Mouse (Mus musculus) spleen, adult 2 months (tissue): Measurements from ENCODE around the gene Crybg2.

Source experiments
- CTCF ChIP-seq: fragments of 200-500 bp; IDR thresholded peaks from 2 replicates; pipeline ENCODE4 v1.5.1; 2011; ENCODE audit warnings: mild to moderate bottlenecking, inconsistent platforms; ENCODE audit not compliant: insufficient read depth, insufficient read length, insufficient replicate concordance; ENCODE audit errors: extremely low read depth
- POLR2A ChIP-seq: fragments of 200-500 bp; IDR thresholded peaks from 2 replicates; pipeline ENCODE4 v1.6.1; 2011; ENCODE audit warnings: low read depth, low read length, inconsistent platforms

DNA sequence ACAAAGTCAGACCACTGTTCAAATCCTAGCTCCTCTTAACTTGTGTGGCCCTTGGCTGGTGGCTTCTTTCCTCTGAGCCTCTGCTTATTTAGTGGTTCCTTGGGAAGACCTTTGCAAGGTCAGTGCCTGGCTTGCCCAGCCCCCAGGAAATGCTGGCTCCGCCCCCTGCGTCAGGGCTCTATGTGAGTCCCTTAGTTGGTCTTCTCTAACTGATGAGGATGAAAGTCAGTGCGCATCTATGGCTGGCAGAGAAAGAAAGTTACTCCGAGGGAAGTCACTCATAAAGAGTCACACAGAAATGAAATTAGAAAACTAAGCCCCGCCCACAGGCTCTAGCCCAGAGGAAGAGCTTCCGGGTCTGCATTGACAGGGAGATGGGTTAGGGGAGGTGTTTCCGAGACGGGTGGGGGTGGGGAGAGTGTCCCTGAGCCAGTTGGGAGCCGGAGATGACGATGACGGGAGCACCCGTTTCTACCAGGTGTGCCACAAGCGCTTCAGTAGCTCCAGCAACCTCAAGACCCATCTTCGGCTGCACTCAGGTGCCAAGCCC lies 2.4 kb upstream of the Crybg2 start:
- no peak for TF ChIP-seq POLR2A
- TF ChIP-seq CTCF: no peak
